Mouse (Mus musculus): Measurements from ENCODE around the gene Ifnl3. TPM values are rescaled to one million over a fixed set of nuclear protein-coding genes. Genes with fewer than 3 reads are reported as not detected.
A peak's percentile ranks its signal among the peaks of the same experiment; 100 is the strongest.

Gene Ifnl3
- polyA plus RNA-seq, 2 experiments = not detected

GRCm38 (mm10) chr7:28553076-28553475 lies 30.4 kb downstream of the Ifnl3 start:
- Histone ChIP-seq H3K27me3 (ENCODE audit: control insufficient read depth, insufficient read depth, low read length) (no peaks in the 10 kb centered on the region), H3K9ac (replicated peaks) (no peak overlapping the region), H3K4me2 (ENCODE audit: low read depth) (no peak overlapping the region), H3K9me3 (ENCODE audit: control insufficient read depth, low read length) (no peaks in the 10 kb centered on the region), H3K4me3 (ENCODE audit: insufficient read depth in 1 of 2, low read depth in 2 of 2, low read length in 2 of 2) (no peak overlapping the region), H3K4me1 (replicated peaks; ENCODE audit: control insufficient read depth in 2 of 2, insufficient read depth in 2 of 2, low read length in 1 of 2) (no peaks in the 10 kb centered on the region), H3K36me3 (replicated peaks; ENCODE audit: control insufficient read depth, insufficient read depth, low read depth) (no peaks in the 10 kb centered on the region), H3K27ac (no peak overlapping the region)
- WGBS (ENCODE audit: insufficient replicate concordance) = 71% methylated on average over 6 of the region's 6 CpGs
- ATAC-seq (ENCODE audit: insufficient read depth) = no peak
- no peak for TF ChIP-seq EP300 (IDR thresholded peaks at IDR 0.05; ENCODE audit: low read depth)
- no peak for TF ChIP-seq CTCF (IDR thresholded peaks at IDR 0.05; ENCODE audit: low read depth)
- DNase-seq (ENCODE audit: low read depth in 3 of 3, low spot score in 3 of 3) = no peak

- H3K4me3 ChIP-seq (ENCODE audit: insufficient read depth in 1 of 2, low read depth in 2 of 2, low read length in 2 of 2) = no peak overlapping the region
- H3K27ac ChIP-seq = no peak overlapping the region
- peaks cover 11% of the 10 kb centered on the region for H3K36me3 ChIP-seq (replicated peaks; ENCODE audit: control insufficient read depth, insufficient read depth, low read depth)
- ATAC-seq (ENCODE audit: insufficient read depth) = no peak
- no peaks in the 10 kb centered on the region for H3K9me3 ChIP-seq (ENCODE audit: control insufficient read depth, low read length)
- H3K27me3 ChIP-seq (ENCODE audit: control insufficient read depth, insufficient read depth, low read length) = no peaks in the 10 kb centered on the region
- no peak for DNase-seq (ENCODE audit: low read depth in 3 of 3, low spot score in 3 of 3)
- no peak for TF ChIP-seq CTCF (IDR thresholded peaks at IDR 0.05; ENCODE audit: low read depth)
- TF ChIP-seq EP300 (IDR thresholded peaks at IDR 0.05; ENCODE audit: low read depth) = no peak
- 26% methylated on average over 5 of the region's 5 CpGs for WGBS (ENCODE audit: insufficient replicate concordance)
- H3K4me2 ChIP-seq (ENCODE audit: low read depth) = no peak overlapping the region
- no peaks in the 10 kb centered on the region for H3K4me1 ChIP-seq (replicated peaks; ENCODE audit: control insufficient read depth in 2 of 2, insufficient read depth in 2 of 2, low read length in 1 of 2)
- H3K9ac ChIP-seq (replicated peaks) = no peak overlapping the region
These were observed 33.4 kb downstream of the Ifnl3 start for GRCm38 (mm10) chr7:28555939-28556535.

- WGBS (ENCODE audit: insufficient replicate concordance) = 54% methylated on average over 5 of the region's 5 CpGs
- H3K4me1 ChIP-seq (replicated peaks; ENCODE audit: control insufficient read depth in 2 of 2, insufficient read depth in 2 of 2, low read length in 1 of 2) = no peaks in the 10 kb centered on the region
These were observed 34.4 kb downstream of the Ifnl3 start for GRCm38 (mm10) chr7:28557069-28557468.

GRCm38 (mm10) chr7:28557708-28558107 lies 35.1 kb downstream of the Ifnl3 start:
- no peaks in the 10 kb centered on the region for H3K27me3 ChIP-seq (ENCODE audit: control insufficient read depth, insufficient read depth, low read length)
- ATAC-seq (ENCODE audit: insufficient read depth) (peak; percentile 42; the same call in 1 of the 2 replicates), DNase-seq (ENCODE audit: low read depth in 3 of 3, low spot score in 3 of 3) (no peak)
- H3K4me3 ChIP-seq (ENCODE audit: insufficient read depth in 1 of 2, low read depth in 2 of 2, low read length in 2 of 2) = no peak overlapping the region
- H3K27ac ChIP-seq = no peak overlapping the region
- H3K9me3 ChIP-seq (ENCODE audit: control insufficient read depth, low read length) = no peaks in the 10 kb centered on the region
- peaks cover 11% of the 10 kb centered on the region for H3K36me3 ChIP-seq (replicated peaks; ENCODE audit: control insufficient read depth, insufficient read depth, low read depth)
- no peak overlapping the region for H3K9ac ChIP-seq (replicated peaks)
- TF ChIP-seq CTCF (IDR thresholded peaks at IDR 0.05; ENCODE audit: low read depth) (no peak), EP300 (IDR thresholded peaks at IDR 0.05; ENCODE audit: low read depth) (no peak)
- H3K4me2 ChIP-seq (ENCODE audit: low read depth) = no peak overlapping the region
- H3K4me1 ChIP-seq (replicated peaks; ENCODE audit: control insufficient read depth in 2 of 2, insufficient read depth in 2 of 2, low read length in 1 of 2) = no peaks in the 10 kb centered on the region
- 13% methylated on average over 6 of the region's 6 CpGs for WGBS (ENCODE audit: insufficient replicate concordance)

More at GRCm38 (mm10) chr7:28557069-28557468, 34.4 kb downstream of the Ifnl3 start:
- Histone ChIP-seq H3K4me3 (ENCODE audit: insufficient read depth in 1 of 2, low read depth in 2 of 2, low read length in 2 of 2) (no peak overlapping the region), H3K27me3 (ENCODE audit: control insufficient read depth, insufficient read depth, low read length) (no peaks in the 10 kb centered on the region), H3K4me2 (ENCODE audit: low read depth) (no peak overlapping the region), H3K9me3 (ENCODE audit: control insufficient read depth, low read length) (no peaks in the 10 kb centered on the region), H3K36me3 (replicated peaks; ENCODE audit: control insufficient read depth, insufficient read depth, low read depth) (peaks cover 11% of the 10 kb centered on the region), H3K27ac (no peak overlapping the region), H3K9ac (replicated peaks) (no peak overlapping the region)
- no peak for DNase-seq (ENCODE audit: low read depth in 3 of 3, low spot score in 3 of 3)
- TF ChIP-seq EP300 (IDR thresholded peaks at IDR 0.05; ENCODE audit: low read depth) (no peak), CTCF (IDR thresholded peaks at IDR 0.05; ENCODE audit: low read depth) (no peak)
- no peak for ATAC-seq (ENCODE audit: insufficient read depth)

- Histone ChIP-seq H3K36me3 (replicated peaks; ENCODE audit: control insufficient read depth, insufficient read depth, low read depth) (peaks cover 11% of the 10 kb centered on the region), H3K27me3 (ENCODE audit: control insufficient read depth, insufficient read depth, low read length) (no peaks in the 10 kb centered on the region), H3K4me1 (replicated peaks; ENCODE audit: control insufficient read depth in 2 of 2, insufficient read depth in 2 of 2, low read length in 1 of 2) (no peaks in the 10 kb centered on the region), H3K9ac (replicated peaks) (no peak overlapping the region), H3K9me3 (ENCODE audit: control insufficient read depth, low read length) (no peaks in the 10 kb centered on the region), H3K4me2 (ENCODE audit: low read depth) (no peak overlapping the region), H3K27ac (no peak overlapping the region), H3K4me3 (ENCODE audit: insufficient read depth in 1 of 2, low read depth in 2 of 2, low read length in 2 of 2) (no peak overlapping the region)
- WGBS (ENCODE audit: insufficient replicate concordance) = 43% methylated on average over 4 of the region's 4 CpGs
- no peak for DNase-seq (ENCODE audit: low read depth in 3 of 3, low spot score in 3 of 3)
- ATAC-seq (ENCODE audit: insufficient read depth) = no peak
- TF ChIP-seq EP300 (IDR thresholded peaks at IDR 0.05; ENCODE audit: low read depth) (no peak), CTCF (IDR thresholded peaks at IDR 0.05; ENCODE audit: low read depth) (no peak)
These were observed 35.9 kb downstream of the Ifnl3 start for GRCm38 (mm10) chr7:28558486-28558885.

Measured in liver, embryonic 14.5 days (tissue).